Mouse (Mus musculus) forebrain, embryonic 11.5 days (tissue): Measurements from ENCODE around the gene Vmn1r230. TPM values are rescaled to one million over a fixed set of nuclear protein-coding genes. Genes with fewer than 3 reads are reported as not detected.

Source experiments
- ATAC-seq: fragments of 200-750 bp; cut with Nextera tagmentation; replicated peaks from 2 replicates; pipeline ENCODE4 v1.8.0; 2017; ENCODE audit warnings: moderate TSS enrichment; ENCODE audit not compliant: low FRiP score
- DNase-seq: peaks from one replicate; pipeline ENCODE4 v3.0.0-alpha.2; 2017; ENCODE audit warnings: low spot score
- H3K27ac ChIP-seq: fragments of 300-500 bp; sonication (generic); 2 replicates; pipeline ENCODE4 v1.5.1; 2014; ENCODE audit warnings: low read depth, low read length
- H3K27me3 ChIP-seq: fragments of 300-500 bp; sonication (generic); 2 replicates; pipeline ENCODE4 v1.6.1; 2014; ENCODE audit warnings: mild to moderate bottlenecking, low read length, mixed read lengths; ENCODE audit not compliant: control insufficient read depth, insufficient read depth
- H3K36me3 ChIP-seq: fragments of 300-500 bp; sonication (generic); 2 replicates; pipeline ENCODE4 v1.6.1; 2014; ENCODE audit warnings: mild to moderate bottlenecking, low read length, moderate library complexity, mixed read lengths; ENCODE audit not compliant: control insufficient read depth, insufficient read depth
- H3K4me1 ChIP-seq: fragments of 300-500 bp; sonication (generic); replicated peaks from 2 replicates; pipeline ENCODE4 v1.6.1; 2014; ENCODE audit warnings: low read length, mixed read lengths; ENCODE audit not compliant: control insufficient read depth, insufficient read depth
- H3K4me2 ChIP-seq: fragments of 300-500 bp; sonication (generic); 2 replicates; pipeline ENCODE4 v1.6.1; 2014; ENCODE audit warnings: low read depth, mild to moderate bottlenecking, low read length, moderate library complexity, mixed read lengths; ENCODE audit not compliant: severe bottlenecking
- H3K4me3 ChIP-seq: fragments of 300-500 bp; sonication (generic); 2 replicates; pipeline ENCODE4 v1.5.1; 2014; ENCODE audit warnings: low read depth, low read length
- H3K9ac ChIP-seq: fragments of 300-500 bp; sonication (generic); 2 replicates; pipeline ENCODE4 v1.6.1; 2014; ENCODE audit warnings: low read length
- H3K9me3 ChIP-seq: fragments of 300-500 bp; sonication (generic); 2 replicates; pipeline ENCODE4 v1.6.1; 2016; ENCODE audit warnings: low read length, mixed read lengths; ENCODE audit not compliant: control insufficient read depth
- WGBS: fragments of 180-500 bp; shearing (Covaris S2); extraction: QIAGEN DNeasy Blood & Tissue Kit; methylation state at CpG from one replicate; pipeline ENCODE4 v1.1.7; 2014; 5-methylcytosine and 5-hydroxymethylcytosine counted together
- polyA plus RNA-seq: library from polyadenylated mRNA; unstranded; fragments of >200 nt; fragmentation: Nextera tagmentation; extraction: Ambion mirVana; gene quantifications from 2 replicates; pipeline ENCODE4 v1.2.1, GENCODE M21; 2014

Vmn1r230 gene
- polyA plus RNA-seq, result not detected in 2 replicates

DNA sequence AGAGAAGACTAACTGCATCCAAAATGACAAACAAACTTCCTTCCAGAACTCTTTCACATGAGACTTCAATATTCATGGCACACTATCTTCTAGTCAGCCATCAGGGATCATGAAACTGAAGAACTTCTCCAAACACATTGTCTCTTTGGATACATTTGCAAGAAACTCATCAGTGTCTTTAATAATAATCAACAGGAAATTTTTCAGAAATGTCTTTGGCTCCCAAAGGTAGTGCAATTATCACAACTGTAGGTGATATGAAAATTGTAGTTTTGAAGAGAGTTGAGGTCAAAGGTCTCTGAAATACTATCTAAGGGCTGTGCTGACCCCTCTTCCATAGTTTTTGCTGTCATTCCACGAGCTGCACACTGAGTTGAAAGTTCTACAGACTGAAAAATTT lies at the start of gene Vmn1r230:
Vmn1r230 (plus strand) TSS at position 301 of the 400 bp plus-strand sequence.
- Histone ChIP-seq H3K27me3 (no peaks in the 10 kb centered on the region), H3K27ac (no peak within 1 kb of the TSS), H3K9ac (no peak within 1 kb of the TSS), H3K4me2 (no peak within 1 kb of the TSS), H3K4me3 (no peak within 1 kb of the TSS), H3K9me3 (no peaks in the 10 kb centered on the region; the same call in 1 of the 2 replicates), H3K36me3 (no peaks in the 10 kb centered on the region), H3K4me1 (no peaks in the 10 kb centered on the region)
- DNase-seq (no peak), ATAC-seq (no peak)
- 15% methylated on average over 1 of the region's 1 CpGs for WGBS

GRCm38 (mm10) chr17:20811255-20811654 lies 29.0 kb upstream of the Vmn1r230 start, which contains the start of gene Vmn1r229:
TSS of gene Vmn1r229 (plus strand) at chr17:20811555.
- Histone ChIP-seq H3K4me2 (no peak within 1 kb of the TSS), H3K4me3 (no peak within 1 kb of the TSS), H3K27me3 (no peaks in the 10 kb centered on the region), H3K9me3 (no peaks in the 10 kb centered on the region; the same call in 1 of the 2 replicates), H3K4me1 (no peaks in the 10 kb centered on the region), H3K9ac (no peak within 1 kb of the TSS), H3K27ac (no peak within 1 kb of the TSS), H3K36me3 (no peaks in the 10 kb centered on the region)
- 64% methylated on average over 1 of the region's 1 CpGs for WGBS
- DNase-seq (no peak), ATAC-seq (no peak)

Other genes starting within 250 kb of the Vmn1r230 start
- 0.04 TPM in 1 of 2 replicates, not detected in the other for gene Vmn2r110, start 244.0 kb upstream of the Vmn1r230 start, polyA plus RNA-seq
- gene Fpr-rs3, start 215.6 kb upstream of the Vmn1r230 start, polyA plus RNA-seq, result not detected in 2 replicates
- gene Vmn1r226, start 157.6 kb upstream of the Vmn1r230 start, polyA plus RNA-seq, result not detected in 2 replicates
- not detected in 2 replicates for gene Vmn1r227, start 110.6 kb upstream of the Vmn1r230 start, polyA plus RNA-seq
- not detected in 2 replicates for gene Vmn1r228, start 54.3 kb upstream of the Vmn1r230 start, polyA plus RNA-seq
- gene Vmn1r229, start 28.9 kb upstream of the Vmn1r230 start, polyA plus RNA-seq, result 0.03 TPM in 1 of 2 replicates, not detected in the other
- gene Vmn1r231, start 64.6 kb downstream of the Vmn1r230 start, polyA plus RNA-seq, result not detected in 2 replicates
- gene Vmn1r232, start 79.3 kb downstream of the Vmn1r230 start, polyA plus RNA-seq, result not detected in 2 replicates
- 523 and 567 TPM in 2 replicates for gene Ppp2r1a, start 104.9 kb downstream of the Vmn1r230 start, polyA plus RNA-seq
- gene Vmn1r233, start 156.0 kb downstream of the Vmn1r230 start, polyA plus RNA-seq, result not detected in 2 replicates
- gene Zfp160, start 168.5 kb downstream of the Vmn1r230 start, polyA plus RNA-seq, result 17.5 and 17.6 TPM in 2 replicates